Mouse (Mus musculus) liver, embryonic 14.5 days (tissue): ENCODE data around the gene Ptger2. TPM values are rescaled to one million over a fixed set of nuclear protein-coding genes. Genes with fewer than 3 reads are reported as not detected.

ENCODE experiments used
- ATAC-seq: fragments of 200-750 bp; cut with Nextera tagmentation; 2 replicates; pipeline ENCODE4 v1.8.0; 2017; ENCODE audit warnings: moderate number of reproducible peaks, mild to moderate bottlenecking, moderate library complexity; ENCODE audit not compliant: insufficient read depth
- DNase-seq, 3 experiments: peaks; one replicate each; pipeline ENCODE4 v3.0.0-alpha.2; 2012 to 2013; ENCODE audit warnings: low read depth in 3 of 3, low spot score in 3 of 3
- H3K27ac ChIP-seq: fragments of 300-500 bp; sonication (generic); 2 replicates; pipeline ENCODE4 v1.5.1; 2014; ENCODE audit warnings: moderate library complexity, mild to moderate bottlenecking, control low read depth, inconsistent platforms
- H3K27me3 ChIP-seq: fragments of 300-500 bp; sonication (generic); 2 replicates; pipeline ENCODE4 v1.6.1; 2014; ENCODE audit warnings: mild to moderate bottlenecking, low read length, moderate library complexity; ENCODE audit not compliant: control insufficient read depth, insufficient read depth
- H3K36me3 ChIP-seq: fragments of 300-500 bp; sonication (generic); replicated peaks from 2 replicates; pipeline ENCODE4 v1.6.1; 2014; ENCODE audit warnings: low read depth; ENCODE audit not compliant: control insufficient read depth, insufficient read depth
- H3K4me1 ChIP-seq, 2 experiments: fragments of 200-500 bp in 1 of 2; fragments of 300-500 bp in 1 of 2; sonication (generic) in 1 of 2; replicated peaks; 2 replicates each; pipeline ENCODE4 v1.6.1; 2012 to 2014; ENCODE audit warnings: antibody characterized with exemption in 1 of 2, inconsistent platforms in 1 of 2, low read length in 1 of 2; ENCODE audit not compliant: control insufficient read depth in 2 of 2, insufficient read depth in 2 of 2
- H3K4me2 ChIP-seq: fragments of 300-500 bp; sonication (generic); 2 replicates; pipeline ENCODE4 v1.6.1; 2014; ENCODE audit warnings: low read depth, mild to moderate bottlenecking, control low read depth, moderate library complexity
- H3K4me3 ChIP-seq, 2 experiments: fragments of 200-500 bp in 1 of 2; fragments of 300-500 bp in 1 of 2; sonication (generic) in 1 of 2; 2 replicates each; pipeline ENCODE4 v1.5.1; 2012 to 2014; ENCODE audit warnings: low read depth in 2 of 2, low read length in 2 of 2, mild to moderate bottlenecking in 2 of 2, control low read depth in 1 of 2, inconsistent platforms in 1 of 2, moderate library complexity in 1 of 2; ENCODE audit not compliant: insufficient read depth in 1 of 2
- H3K9ac ChIP-seq: fragments of 300-500 bp; sonication (generic); replicated peaks from 2 replicates; pipeline ENCODE4 v1.6.1; 2014; ENCODE audit warnings: mild to moderate bottlenecking, control low read depth, moderate library complexity
- H3K9me3 ChIP-seq: fragments of 300-500 bp; sonication (generic); 2 replicates; pipeline ENCODE4 v1.6.1; 2016; ENCODE audit warnings: low read length, mixed read lengths; ENCODE audit not compliant: control insufficient read depth
- CTCF ChIP-seq: IDR thresholded peaks from 2 replicates; pipeline ENCODE4 v1.5.1; 2016; ENCODE audit warnings: antibody characterized with exemption, low read depth, control low read depth
- EP300 ChIP-seq: IDR thresholded peaks from 2 replicates; pipeline ENCODE4 v1.6.1; 2016; ENCODE audit warnings: antibody characterized with exemption, low read depth
- WGBS: fragments of 180-500 bp; shearing (Covaris S2); extraction: QIAGEN DNeasy Blood & Tissue Kit; methylation state at CpG from one replicate; pipeline ENCODE4 v1.1.7; 2014; ENCODE audit not compliant: insufficient replicate concordance; 5-methylcytosine and 5-hydroxymethylcytosine counted together
- microRNA counts: library from miRNA; unstranded; fragments of <30 nt; microRNA quantifications from one replicate; lab custom pipeline; 2016
- microRNA-seq: library from miRNA; unstranded; fragments of <30 nt; microRNA quantifications from one replicate; pipeline ENCODE4, GENCODE M21; 2016
- polyA plus RNA-seq, 2 experiments: library from polyadenylated mRNA; depleted of rRNA in 1 of 2; stranded (reverse) in 1 of 2; unstranded in 1 of 2; fragments of >200 nt; fragmentation: Nextera tagmentation in 1 of 2; extraction: Ambion mirVana in 1 of 2; gene quantifications; 2 replicates each; pipeline versions ENCODE4 v1.2.1 to v1.2.3; 2012 to 2014

Ptger2 gene
- polyA plus RNA-seq, 2 experiments = 0.27 to 0.47 TPM

GRCm38 (mm10) chr14:45040851-45041475, 53.0 kb downstream of the Ptger2 start:
- WGBS = 20% methylated on average over 5 of the region's 5 CpGs

DNA sequence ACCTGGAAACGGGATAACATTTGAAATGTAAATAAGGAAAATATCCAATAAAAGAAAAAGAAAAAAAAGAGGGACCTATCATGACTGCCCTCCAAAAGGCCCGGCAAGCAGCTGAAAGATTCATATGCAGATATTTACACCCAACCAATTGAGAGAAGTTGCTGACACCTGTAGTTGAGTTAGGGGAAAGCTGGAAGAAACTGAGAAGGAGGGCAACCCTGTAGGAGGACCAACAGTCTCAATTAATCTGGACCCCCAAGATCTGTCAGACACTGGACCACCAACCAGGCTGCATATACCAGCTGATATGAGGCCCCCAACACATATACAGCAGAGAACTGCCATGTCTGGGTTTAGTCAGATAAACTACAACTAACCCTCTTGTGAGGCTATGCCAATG, 60.1 kb downstream of the Ptger2 start:
- Histone ChIP-seq H3K9me3 (no peaks in the 10 kb centered on the region), H3K4me3 (no peak overlapping the region), H3K36me3 (no peaks in the 10 kb centered on the region), H3K9ac (no peak overlapping the region), H3K27ac (no peak overlapping the region), H3K4me2 (no peak overlapping the region), H3K4me1 (peaks cover 0 to 3% of the 10 kb centered on the region in 2 experiments; a peak in 2 of 4 replicates), H3K27me3 (no peaks in the 10 kb centered on the region)
- no peak for ATAC-seq
- 52% methylated on average over 2 of the region's 2 CpGs for WGBS
- no peak for DNase-seq
- TF ChIP-seq CTCF (no peak), EP300 (no peak)

More at GRCm38 (mm10) chr14:45040851-45041475, 53.0 kb downstream of the Ptger2 start:
- no peaks in the 10 kb centered on the region for H3K27me3 ChIP-seq
- no peak overlapping the region for H3K27ac ChIP-seq
- H3K4me1 ChIP-seq = peaks cover 0 to 7% of the 10 kb centered on the region in 2 experiments; a peak in 2 of 4 replicates
- DNase-seq = no peak
- H3K4me3 ChIP-seq = no peak overlapping the region
- no peak overlapping the region for H3K4me2 ChIP-seq
- H3K36me3 ChIP-seq = no peaks in the 10 kb centered on the region
- ATAC-seq = no peak
- H3K9me3 ChIP-seq = no peaks in the 10 kb centered on the region
- TF ChIP-seq CTCF (no peak), EP300 (no peak)
- H3K9ac ChIP-seq = no peak overlapping the region

DNA sequence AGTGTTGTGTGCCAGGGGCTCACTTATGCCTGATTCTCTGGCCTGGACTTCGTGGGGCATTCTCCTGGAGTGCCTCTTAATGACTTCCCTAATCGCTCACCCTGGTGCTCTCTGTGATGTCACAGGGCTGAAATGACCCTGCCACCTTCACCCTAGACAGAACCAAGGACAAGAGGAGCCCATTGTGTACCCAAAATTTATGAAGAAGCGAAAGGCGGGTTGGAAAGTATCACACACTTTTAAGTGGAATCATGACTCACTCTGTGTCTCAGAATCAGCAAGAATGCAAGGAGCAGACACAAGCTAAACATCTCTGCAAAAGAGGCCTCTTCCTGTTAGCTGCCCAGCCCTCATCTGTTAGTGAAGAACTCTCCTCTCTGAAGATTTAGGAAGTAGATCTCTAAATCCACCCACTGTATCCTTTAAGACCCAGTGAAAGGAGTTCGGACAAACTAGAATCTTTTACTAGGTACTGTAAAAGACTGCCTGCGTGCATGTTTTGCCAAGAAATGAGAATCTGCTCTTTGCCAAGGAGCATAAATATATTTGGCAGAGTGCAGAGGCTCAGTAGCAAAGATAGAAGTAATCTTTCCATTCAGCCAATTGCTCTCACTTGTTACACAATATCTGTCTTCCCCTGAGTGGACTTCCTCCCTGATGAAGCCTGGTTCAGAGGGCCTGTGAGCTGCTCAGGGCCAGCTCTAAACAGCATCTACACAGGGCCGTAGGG, 61.9 kb downstream of the Ptger2 start:
- WGBS = 17% methylated on average over 7 of the region's 7 CpGs
- ATAC-seq = 0 out of 2 replicates have a peak, but pooled peaks have one; percentile 31
- no peak for DNase-seq
- Histone ChIP-seq H3K4me1 (peaks cover 0 to 3% of the 10 kb centered on the region in 2 experiments; a peak in 2 of 4 replicates), H3K4me2 (no peak overlapping the region), H3K27ac (peak overlapping the region; percentile 18; the same call in 1 of the 2 replicates), H3K4me3 (no peak overlapping the region), H3K9me3 (no peaks in the 10 kb centered on the region), H3K36me3 (no peaks in the 10 kb centered on the region), H3K27me3 (no peaks in the 10 kb centered on the region), H3K9ac (no peak overlapping the region)
- TF ChIP-seq CTCF (no peak), EP300 (no peak)

- WGBS = 39% methylated on average over 1 of the region's 1 CpGs
- H3K27ac ChIP-seq = no peak overlapping the region
- TF ChIP-seq EP300 (no peak), CTCF (no peak)
- ATAC-seq (no peak), DNase-seq (no peak)
- peaks cover 0 to 3% of the 10 kb centered on the region in 2 experiments; a peak in 2 of 4 replicates for H3K4me1 ChIP-seq
- no peak overlapping the region for H3K4me2 ChIP-seq
- no peak overlapping the region for H3K4me3 ChIP-seq
- H3K27me3 ChIP-seq = no peaks in the 10 kb centered on the region
- no peaks in the 10 kb centered on the region for H3K9me3 ChIP-seq
- H3K36me3 ChIP-seq = no peaks in the 10 kb centered on the region
- H3K9ac ChIP-seq = no peak overlapping the region
Observed at GRCm38 (mm10) chr14:45050419-45050776, 62.4 kb downstream of the Ptger2 start.

- ATAC-seq (no peak), DNase-seq (no peak)
- Histone ChIP-seq H3K27ac (no peak overlapping the region), H3K4me2 (no peak overlapping the region), H3K4me1 (peaks cover 0 to 3% of the 10 kb centered on the region in 2 experiments; a peak in 2 of 4 replicates), H3K9me3 (no peaks in the 10 kb centered on the region), H3K9ac (no peak overlapping the region), H3K27me3 (no peaks in the 10 kb centered on the region), H3K4me3 (no peak overlapping the region), H3K36me3 (no peaks in the 10 kb centered on the region)
- TF ChIP-seq CTCF (no peak), EP300 (no peak)
- WGBS = 59% methylated on average over 7 of the region's 7 CpGs
Observed at GRCm38 (mm10) chr14:45051116-45051515, 63.1 kb downstream of the Ptger2 start.

MicroRNAs within 50 kb of the gene (microRNA counts, 519-probe panel; counts per million panel counts)
- 69.9 counts per million for microRNA mmu-miR-327 (lab: Ali Mortazavi, UCI)

Small RNA genes lying within 50 kb of the gene (microRNA-seq; reads per million reads assigned to microRNA genes)
- gene Mir327 = not detected

Other genes with a start within 250 kb of the Ptger2 start
- not detected in 2 replicates for gene Gm8267, start 237.9 kb upstream of the Ptger2 start, polyA plus RNA-seq (2012; rRNA removed)
- not detected in 2 replicates for gene Gm8267, start 237.9 kb upstream of the Ptger2 start, polyA plus RNA-seq (2014; fragmentation: Nextera tagmentation; extraction: Ambion mirVana)
- not detected in 2 replicates for gene Ptgdr, start 128.8 kb upstream of the Ptger2 start, polyA plus RNA-seq (2012; rRNA removed)
- gene Ptgdr, start 128.8 kb upstream of the Ptger2 start, polyA plus RNA-seq (2014; fragmentation: Nextera tagmentation; extraction: Ambion mirVana) = not detected in 2 replicates
- 0.25 and 0.41 TPM in 2 replicates for gene Gpr137c, start 231.5 kb downstream of the Ptger2 start, polyA plus RNA-seq (2012; rRNA removed)
- 0.24 and 0.37 TPM in 2 replicates for gene Gpr137c, start 231.5 kb downstream of the Ptger2 start, polyA plus RNA-seq (2014; fragmentation: Nextera tagmentation; extraction: Ambion mirVana)
- gene Txndc16, start 232.1 kb downstream of the Ptger2 start, polyA plus RNA-seq (2012; rRNA removed) = 0.49 and 0.76 TPM in 2 replicates
- gene Txndc16, start 232.1 kb downstream of the Ptger2 start, polyA plus RNA-seq (2014; fragmentation: Nextera tagmentation; extraction: Ambion mirVana) = 1.5 and 1.6 TPM in 2 replicates